Mouse (Mus musculus): ENCODE data around the gene Nln.
A peak's percentile ranks its signal among the peaks of the same experiment; 100 is the strongest.

Gene Nln

DNA sequence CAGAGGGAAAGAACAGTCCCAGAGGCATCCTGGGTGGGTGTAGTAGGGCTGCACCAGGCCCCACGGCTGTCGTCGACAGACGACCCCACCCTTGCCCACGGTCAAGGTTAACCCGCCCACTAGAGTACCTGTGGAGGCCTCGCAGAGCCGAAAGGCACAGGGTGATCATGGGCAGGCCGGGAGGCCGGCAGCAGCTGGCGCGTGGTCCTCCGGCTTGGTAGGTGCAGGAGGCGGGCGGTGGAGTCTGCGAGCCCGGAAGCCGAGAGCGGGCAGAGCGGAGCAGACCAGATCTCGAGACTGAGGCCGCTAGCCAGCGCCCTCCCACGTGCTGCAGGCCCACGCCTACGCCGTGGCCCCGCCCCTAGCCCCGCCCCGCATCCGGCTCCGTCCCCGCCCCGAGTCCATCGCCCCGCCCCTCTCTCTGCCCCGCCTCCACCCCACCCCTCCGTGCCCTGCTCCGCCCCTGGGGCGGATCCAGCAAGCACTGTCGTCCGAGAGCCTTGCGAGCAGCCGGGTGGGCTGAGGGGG lies at the start of gene Nln, which contains the start of gene Sgtb:
TSS of gene Nln (minus strand) at position 327 of the 528 bp plus-strand sequence.
TSS of gene Sgtb (plus strand) at position 454 of the 528 bp plus-strand sequence.
- DNase-seq (ENCODE audit: low read depth, low spot score) = peak; percentile 84

DNA sequence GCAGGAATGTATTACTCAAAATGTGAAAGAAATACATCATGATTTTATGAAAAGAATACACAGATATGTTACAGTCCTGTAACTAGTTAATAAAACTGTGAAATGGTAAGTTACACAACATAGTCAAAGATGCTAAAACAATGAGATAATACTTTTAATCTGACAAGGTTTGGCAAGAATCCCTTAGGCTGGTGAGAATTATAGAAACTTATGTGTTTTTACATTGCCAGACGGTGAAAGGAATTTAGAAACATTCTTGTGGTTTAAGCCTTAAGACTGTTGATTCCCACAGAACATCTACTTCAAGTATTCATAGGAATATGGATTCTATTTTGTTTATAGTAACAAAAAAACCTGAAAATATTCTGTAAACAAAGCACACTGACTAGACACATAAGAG lies 46.3 kb upstream of the Nln start:
- no peak for DNase-seq (ENCODE audit: low read depth, low spot score)

DNA sequence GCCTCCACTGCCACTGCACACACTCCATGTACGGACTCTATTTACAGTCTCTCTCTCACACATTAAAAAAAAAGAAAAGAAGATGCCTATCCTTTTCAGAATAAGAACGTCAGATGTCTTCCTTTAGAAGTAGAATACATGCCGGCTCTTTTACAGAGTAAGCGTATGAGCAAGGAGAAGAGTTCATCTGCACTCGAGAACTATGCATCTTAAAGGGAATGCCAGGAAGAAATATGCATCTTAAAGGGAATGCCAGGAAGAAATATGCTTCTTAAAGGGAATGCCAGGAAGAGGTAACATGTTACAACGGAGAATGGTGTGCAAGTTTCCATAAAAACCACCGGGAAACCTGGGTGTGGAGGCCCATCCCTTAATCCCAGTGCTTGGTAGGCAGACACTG lies 45.7 kb upstream of the Nln start:
- DNase-seq (ENCODE audit: low read depth, low spot score) = no peak

DNA sequence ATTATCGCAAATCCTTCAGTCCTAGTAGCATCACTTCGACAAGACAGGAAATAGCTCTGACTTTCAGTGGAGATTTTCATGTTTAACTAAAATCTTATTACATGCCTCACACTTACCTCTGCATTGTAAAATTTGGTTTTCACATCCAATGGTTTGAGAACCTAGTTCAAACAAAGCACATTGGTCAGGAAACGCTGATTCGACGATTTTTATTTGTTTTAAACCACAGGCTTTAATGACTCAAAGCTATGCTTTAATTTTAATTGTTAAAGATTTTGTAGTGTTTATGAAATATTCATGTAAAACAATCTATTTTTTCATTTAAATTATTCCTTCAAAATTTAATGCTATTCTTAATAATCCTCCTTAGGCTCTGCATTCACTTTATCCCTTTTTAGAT lies 44.8 kb upstream of the Nln start:
- DNase-seq (ENCODE audit: low read depth, low spot score) = no peak

DNA sequence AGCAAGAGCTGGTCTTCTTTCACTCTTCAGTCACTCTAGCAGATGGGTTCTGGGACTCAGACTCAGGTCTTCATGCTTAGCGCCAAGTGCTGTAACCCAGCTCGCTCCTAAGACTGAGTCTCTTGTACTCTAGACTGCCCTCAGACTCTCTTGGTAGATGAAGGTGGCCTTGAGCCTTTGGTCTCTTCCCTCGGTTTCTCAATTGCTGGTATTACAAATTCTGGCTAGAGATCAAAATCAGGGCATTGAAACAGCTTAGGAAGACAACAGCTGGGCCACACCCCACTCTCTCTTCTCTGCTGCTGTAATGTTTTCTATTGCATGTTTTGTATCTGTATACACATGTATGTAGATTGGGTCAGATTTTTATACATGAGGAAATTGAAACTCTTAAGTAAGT lies 36.2 kb upstream of the Nln start:
- DNase-seq (ENCODE audit: low read depth, low spot score) = no peak

DNA sequence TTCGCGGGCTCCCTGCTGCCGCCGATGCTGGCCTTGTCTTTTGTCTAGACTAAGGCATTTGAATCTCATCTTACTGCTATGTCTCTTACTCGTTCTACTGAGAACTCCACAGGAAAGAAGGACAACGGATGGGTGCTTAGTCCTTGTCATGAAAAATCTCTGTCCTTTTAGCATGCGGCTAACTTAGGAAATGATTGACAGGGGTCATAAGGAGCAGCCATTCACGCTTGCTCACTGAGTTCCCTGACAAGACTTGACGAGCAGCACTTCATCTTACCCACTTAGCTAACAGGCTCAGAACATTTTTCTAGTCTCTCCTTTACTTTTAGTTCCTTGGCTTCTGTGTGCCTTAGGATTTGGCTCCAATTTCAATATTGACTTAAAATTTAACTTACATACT lies 35.5 kb upstream of the Nln start:
- DNase-seq (ENCODE audit: low read depth, low spot score) = peak; percentile 21

DNA sequence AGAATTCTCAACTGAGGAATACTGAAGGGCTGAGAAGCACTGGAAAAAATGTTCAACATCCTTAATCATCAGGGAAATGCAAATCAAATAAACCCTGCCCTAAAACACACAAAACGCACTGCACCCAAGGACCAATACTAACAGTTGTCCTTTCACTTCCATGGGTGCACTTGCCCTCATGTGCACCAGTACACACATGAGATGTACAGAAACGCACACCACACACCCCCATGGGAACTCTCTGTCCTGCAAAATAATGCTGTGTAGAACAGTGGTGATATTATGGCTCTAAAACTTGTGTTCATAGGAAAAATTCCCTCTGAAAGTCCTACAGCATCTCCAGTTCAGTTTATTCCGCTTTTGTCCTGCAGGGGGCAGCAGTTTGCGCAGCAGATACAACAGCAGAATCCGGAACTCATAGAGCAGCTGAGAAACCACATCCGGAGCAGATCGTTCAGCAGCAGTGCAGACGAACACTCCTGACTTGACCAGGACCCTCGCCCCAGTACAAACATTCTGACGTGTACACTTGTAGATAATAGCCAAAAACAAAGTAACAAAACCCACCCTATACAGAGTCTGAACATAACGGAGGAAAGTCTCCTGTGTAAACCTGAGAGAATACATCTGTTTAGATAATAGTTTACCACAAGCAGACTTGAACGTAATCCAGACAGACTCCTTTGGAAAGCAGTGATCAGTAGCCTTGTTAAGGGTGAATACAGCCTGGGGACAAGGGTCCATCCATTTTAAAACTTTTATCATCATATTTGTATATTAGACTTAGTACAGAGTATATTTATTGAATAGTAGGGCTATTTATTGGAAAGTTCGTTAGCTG lies 30.2 kb upstream of the Nln start:
- DNase-seq (ENCODE audit: low read depth, low spot score) = peak; percentile 85

DNA sequence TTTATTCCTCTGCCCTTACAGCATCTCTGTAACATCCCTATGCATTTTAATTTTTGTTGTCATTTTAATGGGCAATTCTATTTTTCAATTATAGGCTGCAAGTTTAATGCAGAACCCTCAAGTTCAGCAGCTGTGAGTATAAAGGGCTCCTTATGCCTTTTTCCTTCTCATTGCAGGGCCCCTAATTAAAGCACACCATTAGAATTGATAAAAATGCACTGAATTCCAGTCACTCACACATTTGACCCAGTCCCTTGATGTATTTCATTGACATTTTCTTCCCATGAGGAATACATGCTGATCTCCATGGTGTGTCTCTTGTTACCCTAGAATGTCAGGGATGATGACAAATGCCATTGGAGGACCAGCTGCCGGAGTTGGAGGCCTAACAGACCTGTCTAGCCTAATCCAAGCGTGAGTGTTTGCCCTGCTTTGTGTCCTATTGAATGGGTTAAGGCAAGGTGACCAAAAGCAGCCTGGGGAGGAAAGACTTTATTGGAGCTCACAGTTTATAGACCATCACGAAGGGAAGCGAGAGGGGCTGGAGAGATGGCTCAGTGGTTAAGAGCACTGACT lies 25.2 kb upstream of the Nln start:
- no peak for DNase-seq (ENCODE audit: low read depth, low spot score)

DNA sequence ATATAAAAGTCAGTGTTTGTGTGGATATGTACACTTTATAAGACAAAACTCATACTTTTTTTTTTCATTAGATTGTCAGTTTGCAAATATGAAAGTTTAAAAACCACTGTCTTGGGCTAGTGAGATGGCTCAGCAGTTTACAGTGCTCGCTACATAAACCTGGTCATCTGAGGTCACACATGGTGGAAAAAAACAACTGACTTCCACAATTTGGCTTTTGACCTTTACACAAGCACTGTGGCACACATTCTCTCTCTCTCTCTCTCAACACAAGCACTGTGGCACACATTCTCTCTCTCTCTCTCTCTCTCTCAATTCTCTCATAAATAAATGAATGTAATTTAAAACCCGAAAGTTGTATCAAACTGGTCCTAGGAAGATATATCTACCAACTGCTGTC lies 23.1 kb upstream of the Nln start:
- no peak for DNase-seq (ENCODE audit: low read depth, low spot score)

DNA sequence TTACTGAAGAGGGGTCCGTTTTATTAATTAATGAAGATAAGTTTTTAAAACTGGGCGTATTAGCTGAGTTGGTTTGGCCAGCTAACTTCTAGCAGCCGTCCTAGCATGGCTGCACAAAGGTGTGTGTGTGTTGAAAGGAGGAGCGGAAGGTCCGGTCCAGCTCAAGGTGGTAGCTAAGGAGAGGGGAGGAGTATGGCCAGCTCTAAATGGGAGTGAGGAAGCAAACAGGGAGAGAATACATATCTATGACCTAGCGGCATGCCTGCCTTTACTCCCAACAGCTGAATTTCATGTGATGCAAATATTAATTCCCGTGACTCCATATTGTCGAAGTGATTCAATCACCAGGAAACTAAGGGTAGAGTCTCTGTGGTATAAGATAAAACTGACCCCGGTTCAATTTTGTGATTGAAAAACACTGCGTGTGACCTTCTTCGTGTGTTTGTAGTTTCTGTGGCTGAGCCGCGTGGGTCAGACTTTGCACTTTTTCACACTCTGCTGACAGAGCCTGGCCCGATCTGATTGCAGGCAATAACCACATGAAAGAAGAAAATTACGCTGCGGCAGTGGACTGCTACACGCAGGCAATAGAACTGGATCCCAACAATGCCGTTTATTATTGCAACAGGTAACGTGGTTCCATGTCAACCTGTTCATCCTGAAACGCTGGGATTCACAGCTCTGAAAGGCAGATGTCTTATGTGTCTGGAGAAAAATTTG lies 14.4 kb upstream of the Nln start:
- no peak for DNase-seq (ENCODE audit: low read depth, low spot score)

DNA sequence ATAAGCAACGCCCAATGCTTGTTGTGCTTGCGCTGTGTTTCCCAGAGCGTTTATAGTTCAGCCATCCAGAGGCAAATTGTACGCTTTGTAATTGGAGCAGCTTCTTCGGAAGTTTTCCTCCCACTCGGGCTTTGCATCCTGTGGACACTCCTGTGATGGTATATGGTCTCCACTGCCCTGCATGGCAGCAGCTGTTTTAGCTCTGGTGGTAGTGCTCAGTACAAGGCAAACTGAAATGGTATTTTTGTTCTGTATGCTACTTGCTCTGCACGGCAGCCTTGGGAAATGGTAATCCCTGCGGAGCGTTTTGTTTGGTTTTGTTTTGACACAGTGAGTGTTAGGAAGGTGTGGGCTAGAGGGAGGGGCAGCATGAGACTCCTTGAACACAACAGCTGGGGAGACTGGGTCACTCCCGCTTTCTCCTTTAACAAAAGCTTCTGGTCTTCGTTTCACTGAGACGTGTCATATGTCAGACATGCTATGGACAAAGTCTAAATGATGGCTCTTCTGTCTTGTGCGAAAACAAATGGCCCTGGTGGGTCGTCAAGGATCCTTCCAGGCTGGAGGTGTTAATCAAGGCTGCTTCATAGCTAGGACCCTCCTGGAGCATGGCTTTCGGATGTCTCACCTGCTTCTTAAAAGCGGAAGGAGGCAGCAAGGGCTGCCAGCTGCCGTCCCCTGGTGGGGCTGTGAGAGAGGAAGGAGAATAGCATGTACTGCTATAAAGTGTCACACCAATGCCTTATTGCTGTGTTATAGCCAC lies 12.8 kb upstream of the Nln start:
- DNase-seq (ENCODE audit: low read depth, low spot score) = peak; percentile 71

DNA sequence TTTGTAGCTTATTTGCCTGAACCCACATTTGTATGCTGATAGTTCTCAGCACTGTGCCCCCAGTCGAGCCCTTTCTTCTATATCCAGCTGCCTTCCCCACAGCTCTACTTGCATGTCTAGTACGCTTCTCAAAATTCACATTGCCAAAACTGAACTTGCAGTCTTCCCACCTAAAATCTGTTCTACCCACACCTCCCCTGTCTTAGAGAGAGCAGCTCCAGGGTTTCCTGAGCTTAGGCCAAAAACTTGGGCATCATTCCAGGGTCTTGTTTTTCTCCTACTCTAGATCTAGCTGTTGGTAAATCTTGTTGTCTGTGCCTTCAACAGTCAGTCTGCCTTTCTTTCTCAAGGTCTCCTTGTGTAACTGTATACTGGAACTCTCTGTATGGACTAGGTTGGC lies 5.4 kb upstream of the Nln start:
- no peak for DNase-seq (ENCODE audit: low read depth, low spot score)

DNA sequence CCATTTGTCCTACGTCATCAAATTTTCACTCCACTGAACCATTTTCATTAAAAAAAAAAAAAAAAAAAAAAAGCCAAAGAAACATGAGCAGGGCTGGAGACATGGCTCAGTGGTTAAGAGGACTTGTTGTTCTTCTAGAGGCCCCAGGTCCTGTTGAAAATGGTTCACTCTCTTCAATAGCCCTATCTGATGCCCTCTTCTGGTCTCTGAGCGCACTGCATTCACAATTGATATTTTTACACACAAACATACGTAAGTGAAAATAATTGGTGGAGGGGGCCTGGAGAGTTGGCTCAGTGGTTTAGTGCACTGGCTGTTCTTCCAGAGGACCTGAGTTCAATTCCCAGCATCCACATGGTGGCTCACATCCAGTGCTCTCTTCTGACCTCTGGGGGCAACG lies 4.4 kb upstream of the Nln start:
- peak; percentile 78 for DNase-seq (ENCODE audit: low read depth, low spot score)

DNA sequence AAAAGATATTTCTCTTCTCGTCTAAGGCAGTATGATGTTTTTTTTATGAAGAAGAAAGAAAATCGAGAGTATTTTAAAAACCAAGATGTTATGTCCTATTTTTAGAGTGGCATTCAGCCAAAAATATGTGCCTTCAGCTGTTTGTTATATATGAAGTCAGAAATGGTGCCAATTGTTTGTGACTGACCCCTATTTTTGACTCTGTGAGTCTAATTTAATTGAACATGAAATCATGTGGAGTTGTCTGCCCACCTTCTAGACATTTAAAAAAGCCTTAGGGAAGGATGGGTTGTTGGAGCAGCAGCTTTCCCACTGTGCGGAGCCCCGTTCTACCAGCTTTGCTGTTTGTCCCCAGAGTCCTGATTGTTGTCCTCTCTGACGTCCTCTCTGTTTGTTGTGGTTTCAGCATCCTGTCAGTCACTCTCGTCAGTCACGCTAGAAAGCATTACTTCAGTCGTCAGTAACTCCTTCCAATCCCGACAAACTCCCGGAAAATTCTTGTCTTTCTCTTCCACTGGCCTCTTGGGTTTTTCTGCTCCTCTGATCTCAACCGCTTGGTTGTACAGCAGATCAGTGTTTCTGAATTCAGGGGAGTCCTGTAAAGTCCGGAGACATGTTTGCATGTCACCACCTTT lies 3.0 kb upstream of the Nln start:
- DNase-seq (ENCODE audit: low read depth, low spot score) = no peak

DNA sequence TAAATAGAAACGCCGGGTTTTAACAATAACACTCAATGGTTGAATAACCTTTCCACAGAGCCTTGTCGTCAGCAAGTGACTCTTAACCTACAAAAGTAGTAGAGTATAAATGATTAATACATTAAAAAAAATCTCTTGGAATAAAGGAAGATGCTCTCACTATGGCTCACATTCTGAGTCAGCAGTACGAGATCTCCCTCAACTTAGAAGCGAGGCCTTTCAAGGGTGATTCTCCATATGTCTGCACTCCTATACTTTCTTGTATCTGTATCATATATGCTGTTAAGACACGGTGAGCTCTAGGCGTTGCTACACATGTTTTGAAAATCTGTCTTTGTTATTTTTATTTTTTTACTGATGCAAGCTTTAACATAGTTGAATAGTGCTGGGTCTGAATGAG lies 1.1 kb upstream of the Nln start:
- no peak for DNase-seq (ENCODE audit: low read depth, low spot score)

DNA sequence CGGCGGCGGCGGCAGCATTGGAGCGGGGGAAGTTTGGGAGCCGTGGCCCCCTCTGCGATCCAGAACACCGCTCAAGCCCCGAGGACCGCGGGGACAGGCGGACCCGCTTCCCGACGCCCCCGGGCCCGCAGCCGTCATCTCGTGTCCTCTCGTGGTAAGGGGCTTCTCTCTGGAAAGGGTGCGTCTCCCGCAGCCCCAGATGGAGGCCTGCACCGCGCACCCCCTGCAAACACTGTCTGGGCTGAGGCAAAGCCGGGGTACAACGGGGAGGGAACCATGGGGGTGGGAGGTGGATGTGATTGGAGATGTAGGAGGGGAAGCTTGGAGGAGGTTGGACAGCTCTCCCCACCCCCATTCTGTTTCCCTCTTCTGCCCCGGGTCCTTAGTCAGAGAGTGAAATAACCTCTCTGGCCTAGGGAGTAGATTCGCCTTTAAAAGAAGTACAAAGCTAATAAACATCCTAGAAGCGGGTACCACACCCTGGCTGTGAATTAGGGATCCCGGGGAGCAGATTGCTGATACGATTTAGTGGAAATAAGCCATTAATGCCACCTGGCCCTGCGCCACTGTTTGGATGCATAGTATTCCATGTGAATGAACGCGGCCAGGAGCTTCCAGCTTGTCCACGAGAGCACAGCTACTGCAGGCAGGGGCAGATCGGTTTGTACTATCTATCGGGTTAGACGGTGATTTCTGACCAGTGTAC lies 555 bp upstream of the Nln start:
- DNase-seq (ENCODE audit: low read depth, low spot score) = peak; percentile 88

DNA sequence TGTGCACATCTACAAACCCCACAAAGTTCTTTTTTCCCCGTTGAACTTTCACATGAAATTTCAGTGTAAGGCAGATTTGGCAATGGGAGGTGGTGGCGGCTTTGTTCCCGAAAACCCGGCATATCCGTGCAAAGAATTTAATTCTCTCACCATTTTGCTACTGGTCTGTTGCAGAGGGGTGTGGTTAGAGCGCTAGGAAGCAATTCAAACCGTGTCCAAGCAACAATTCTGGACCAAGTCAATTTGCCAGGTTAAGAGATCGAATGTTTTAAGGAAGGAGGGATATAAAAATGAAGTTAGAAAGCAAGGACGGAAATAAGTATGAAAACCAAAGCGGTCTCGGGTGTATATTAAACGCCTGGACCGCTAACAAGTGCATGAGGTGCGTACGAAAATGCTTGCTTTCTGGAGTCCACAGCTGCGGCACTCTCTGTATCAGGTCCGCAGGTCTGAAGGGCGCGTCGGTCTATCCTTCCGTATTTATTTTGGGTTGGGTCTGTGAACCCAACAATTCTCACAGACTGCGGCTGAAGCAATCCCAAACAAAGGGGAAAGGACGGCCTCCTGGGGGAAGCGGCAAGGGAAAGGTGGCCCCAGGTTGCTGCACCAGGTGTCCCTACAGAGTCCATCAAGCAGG lies 645 bp downstream of the Nln start:
- peak; percentile 50 for DNase-seq (ENCODE audit: low read depth, low spot score)

DNA sequence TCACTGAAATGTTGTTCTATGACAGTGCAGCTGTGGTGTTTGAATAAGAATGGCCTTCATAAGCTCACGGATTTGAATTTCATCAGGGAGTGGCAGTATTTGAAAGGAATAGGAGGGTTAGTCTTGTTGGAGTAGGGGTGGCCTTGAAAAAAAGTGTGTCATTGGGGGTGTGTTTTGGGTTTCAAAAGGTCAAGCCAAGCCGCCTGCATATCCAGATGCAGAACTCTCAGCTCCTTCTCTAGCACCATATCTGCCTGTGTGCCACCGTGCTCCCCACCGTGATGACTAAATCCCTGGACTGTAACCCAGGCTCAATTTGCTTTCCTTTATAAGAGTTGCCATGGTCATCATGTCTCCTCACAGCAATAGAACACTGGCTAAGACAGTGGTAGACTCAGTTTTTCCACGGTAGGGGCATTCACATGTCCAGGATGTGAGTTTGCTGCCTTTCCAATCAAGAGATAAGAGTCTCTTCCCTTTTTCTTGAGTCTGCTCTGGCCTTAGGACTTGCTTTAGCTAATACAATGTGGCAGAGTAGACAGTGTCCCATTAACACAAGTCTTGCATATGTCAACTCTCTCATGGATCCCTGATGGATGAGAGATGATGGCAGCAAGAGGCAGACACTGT lies 7.7 kb downstream of the Nln start:
- peak; percentile 30 for DNase-seq (ENCODE audit: low read depth, low spot score)

DNA sequence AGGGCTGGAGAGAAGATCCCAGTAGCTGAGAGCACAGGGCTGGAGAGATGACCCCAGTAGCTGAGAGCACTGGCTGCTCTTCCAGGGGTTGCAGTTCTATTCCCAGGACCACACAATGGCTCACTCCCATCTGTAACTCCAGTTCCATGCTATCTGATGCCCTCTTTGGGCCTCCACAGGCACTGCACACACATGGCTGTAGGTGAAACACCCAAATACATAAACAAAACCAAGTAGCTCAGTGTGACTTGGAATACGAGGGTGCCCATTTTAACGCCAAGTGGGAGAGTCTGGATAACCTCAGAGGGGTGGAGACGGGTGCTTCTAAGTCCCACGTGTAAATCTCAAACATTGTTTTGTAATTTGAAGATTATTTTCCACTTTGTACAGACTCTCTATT lies 9.0 kb downstream of the Nln start:
- peak; percentile 65 for DNase-seq (ENCODE audit: low read depth, low spot score)

DNA sequence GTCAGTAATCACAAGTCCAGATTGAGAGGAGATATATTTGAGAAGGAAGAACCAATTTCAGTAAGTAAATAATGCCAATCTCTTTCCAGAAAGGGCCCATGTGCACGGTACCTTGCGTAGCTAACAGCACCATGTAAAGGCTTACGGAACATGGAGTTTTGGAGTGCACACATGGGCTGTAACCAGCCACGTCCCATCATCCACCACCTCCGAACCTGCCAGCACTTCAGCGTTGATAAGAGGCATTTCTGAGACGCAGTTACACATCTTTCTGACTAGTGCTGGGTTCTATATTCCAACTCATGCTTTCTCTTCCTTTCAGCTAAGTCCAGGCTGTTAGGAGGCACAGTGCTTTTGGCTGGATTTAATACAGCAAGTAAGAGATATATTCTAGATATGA lies 12.2 kb downstream of the Nln start:
- no peak for DNase-seq (ENCODE audit: low read depth, low spot score)
